Mouse (Mus musculus) MEL (cell line): ENCODE data around the gene Igsf21. TPM values are rescaled to one million over a fixed set of nuclear protein-coding genes. Genes with fewer than 3 reads are reported as not detected.

Experiments
- DNase-seq: peaks from one replicate; pipeline ENCODE4 v3.0.0; 2011; ENCODE audit warnings: low read depth, low spot score
- H3K27ac ChIP-seq: 2 replicates; pipeline ENCODE4 v1.5.1; 2012; ENCODE audit warnings: low read depth, mild to moderate bottlenecking, control low read depth, low read length, moderate library complexity; ENCODE audit not compliant: control insufficient read depth
- H3K27me3 ChIP-seq, 2 experiments: fragments of 150-350 bp in 1 of 2; sonication (generic) in 1 of 2; 2 replicates each; pipeline ENCODE4 v1.6.1; 2012; ENCODE audit warnings: low read length in 2 of 2, mild to moderate bottlenecking in 2 of 2, improper control_type of control experiment in 1 of 2, moderate library complexity in 1 of 2; ENCODE audit not compliant: insufficient read depth in 2 of 2, control insufficient read depth in 1 of 2
- H3K36me3 ChIP-seq, 2 experiments: 2 replicates each; pipeline ENCODE4 v1.6.1; 2012 to 2014; ENCODE audit warnings: low read length in 2 of 2, improper control_type of control experiment in 1 of 2, inconsistent platforms in 1 of 2, mild to moderate bottlenecking in 1 of 2; ENCODE audit not compliant: insufficient read depth in 2 of 2, control insufficient read depth in 1 of 2
- H3K4me1 ChIP-seq, 2 experiments: fragments of 150-350 bp in 1 of 2; sonication (generic) in 1 of 2; 2 replicates each; pipeline ENCODE4 v1.6.1; 2012; ENCODE audit warnings: low read length in 2 of 2, improper control_type of control experiment in 1 of 2, mild to moderate bottlenecking in 1 of 2; ENCODE audit not compliant: insufficient read depth in 2 of 2, control insufficient read depth in 1 of 2
- H3K4me3 ChIP-seq, 2 experiments: fragments of 150-350 bp in 1 of 2; sonication (generic) in 1 of 2; 2 replicates each; pipeline ENCODE4 v1.5.1; 2012; ENCODE audit warnings: low read depth in 2 of 2, low read length in 2 of 2, mild to moderate bottlenecking in 2 of 2, moderate library complexity in 2 of 2, control low read depth in 1 of 2, improper control_type of control experiment in 1 of 2; ENCODE audit not compliant: control insufficient read depth in 1 of 2, insufficient read depth in 1 of 2
- H3K79me2 ChIP-seq: 2 replicates; pipeline ENCODE4 v1.6.1; 2012; ENCODE audit warnings: mild to moderate bottlenecking, low read length, moderate library complexity; ENCODE audit not compliant: control insufficient read depth, poor library complexity, insufficient read depth
- H3K9ac ChIP-seq: 2 replicates; pipeline ENCODE4 v1.6.1; 2012; ENCODE audit warnings: low read depth, mild to moderate bottlenecking, control low read depth, low read length, moderate library complexity; ENCODE audit not compliant: control insufficient read depth, poor library complexity, severe bottlenecking
- H3K9me3 ChIP-seq: fragments of 150-350 bp; sonication (generic); replicated peaks from 2 replicates; pipeline ENCODE4 v1.6.1; 2012; ENCODE audit warnings: mild to moderate bottlenecking, low read length, improper control_type of control experiment, moderate library complexity; ENCODE audit not compliant: insufficient read depth
- CHD1 ChIP-seq: IDR thresholded peaks from 2 replicates; pipeline ENCODE4 v1.6.1; 2012; ENCODE audit warnings: low read depth, mild to moderate bottlenecking, inconsistent platforms, low read length, improper control_type of control experiment
- CTCF ChIP-seq, 3 experiments: IDR thresholded peaks in 2 of 3; conservative IDR thresholded peaks in 1 of 3; 2 replicates each; pipeline ENCODE4 v1.5.1; 2011 to 2012; ENCODE audit warnings: low read length in 3 of 3, low read depth in 2 of 3, mild to moderate bottlenecking in 2 of 3, improper control_type of control experiment in 1 of 3, inconsistent platforms in 1 of 3, mixed read lengths in 1 of 3, moderate library complexity in 1 of 3; ENCODE audit not compliant: control insufficient read depth in 1 of 3, insufficient read depth in 1 of 3, poor library complexity in 1 of 3, severe bottlenecking in 1 of 3
- GABPA ChIP-seq: IDR thresholded peaks from 2 replicates; pipeline ENCODE4 v1.6.1; 2012; ENCODE audit warnings: low read depth, mild to moderate bottlenecking, inconsistent platforms, low read length, improper control_type of control experiment, moderate library complexity
- JUND ChIP-seq: IDR thresholded peaks from 2 replicates; pipeline ENCODE4 v1.6.1; 2011; ENCODE audit warnings: low read depth, mild to moderate bottlenecking, improper control_type of control experiment, low read length
- MAX ChIP-seq: IDR thresholded peaks from 2 replicates; pipeline ENCODE4 v1.6.1; 2011; ENCODE audit warnings: low read length, improper control_type of control experiment
- MYB ChIP-seq: IDR thresholded peaks from 2 replicates; pipeline ENCODE4 v1.6.1; 2011; ENCODE audit warnings: mild to moderate bottlenecking, low read depth, low read length, improper control_type of control experiment
- NELFE ChIP-seq: IDR thresholded peaks from 2 replicates; pipeline ENCODE4 v1.6.1; 2011; ENCODE audit warnings: low read depth, low read length, improper control_type of control experiment
- NRF1 ChIP-seq: IDR thresholded peaks from 2 replicates; pipeline ENCODE4 v1.6.1; 2014; ENCODE audit warnings: low read depth, mild to moderate bottlenecking, inconsistent platforms, low read length, improper control_type of control experiment, moderate library complexity; ENCODE audit not compliant: poor library complexity, insufficient read depth, severe bottlenecking
- POLR2A ChIP-seq, 2 experiments: IDR thresholded peaks; 2 replicates each; pipeline ENCODE4 v1.6.1; 2011 to 2012; ENCODE audit warnings: low read length in 2 of 2, mild to moderate bottlenecking in 2 of 2, control low read depth in 1 of 2, improper control_type of control experiment in 1 of 2, low read depth in 1 of 2, moderate library complexity in 1 of 2; ENCODE audit not compliant: control insufficient read depth in 1 of 2, insufficient read depth in 1 of 2, poor library complexity in 1 of 2
- RAD21 ChIP-seq: IDR thresholded peaks from 2 replicates; pipeline ENCODE4 v1.6.1; 2011; ENCODE audit warnings: mild to moderate bottlenecking, low read depth, low read length, improper control_type of control experiment
- TCF12 ChIP-seq: IDR thresholded peaks from 2 replicates; pipeline ENCODE4 v1.6.1; 2014; ENCODE audit warnings: low read depth, mild to moderate bottlenecking, inconsistent platforms, low read length, improper control_type of control experiment, moderate library complexity
- UBTF ChIP-seq: IDR thresholded peaks from 2 replicates; pipeline ENCODE4 v1.6.1; 2012; ENCODE audit warnings: low read depth, mild to moderate bottlenecking, inconsistent platforms, low read length, improper control_type of control experiment, moderate library complexity, borderline replicate concordance; ENCODE audit not compliant: insufficient read depth
- USF1 ChIP-seq: IDR thresholded peaks from 2 replicates; pipeline ENCODE4 v1.6.1; 2014; ENCODE audit warnings: low read depth, mild to moderate bottlenecking, inconsistent platforms, low read length, improper control_type of control experiment, moderate library complexity
- ZC3H11A ChIP-seq: IDR thresholded peaks from 2 replicates; pipeline ENCODE4 v1.6.1; 2012; ENCODE audit warnings: low read depth, mild to moderate bottlenecking, inconsistent platforms, low read length, improper control_type of control experiment
- ZKSCAN1 ChIP-seq: IDR thresholded peaks from 2 replicates; pipeline ENCODE4 v1.6.1; 2012; ENCODE audit warnings: low read depth, mild to moderate bottlenecking, inconsistent platforms, low read length, improper control_type of control experiment, moderate library complexity
- polyA plus RNA-seq, 2 experiments: library from polyadenylated mRNA; stranded (reverse) in 1 of 2; unstranded in 1 of 2; fragments of >175 nt in 1 of 2; fragments of >200 nt in 1 of 2; gene quantifications; 2 replicates each; pipeline versions ENCODE4 v1.2.1 to v1.2.4; 2012; ENCODE audit warnings: low replicate concordance in 2 of 2, low read depth in 1 of 2; ENCODE audit not compliant: insufficient read length in 2 of 2, insufficient read depth in 1 of 2, missing spikeins in 1 of 2
- total RNA-seq: library from RNA; depleted of rRNA; stranded (reverse); fragments of 300-350 nt; gene quantifications from 2 replicates; pipeline ENCODE4 v1.2.3, GENCODE M21; 2012

Gene Igsf21
- total and polyA plus RNA-seq, 3 experiments: not detected

DNA sequence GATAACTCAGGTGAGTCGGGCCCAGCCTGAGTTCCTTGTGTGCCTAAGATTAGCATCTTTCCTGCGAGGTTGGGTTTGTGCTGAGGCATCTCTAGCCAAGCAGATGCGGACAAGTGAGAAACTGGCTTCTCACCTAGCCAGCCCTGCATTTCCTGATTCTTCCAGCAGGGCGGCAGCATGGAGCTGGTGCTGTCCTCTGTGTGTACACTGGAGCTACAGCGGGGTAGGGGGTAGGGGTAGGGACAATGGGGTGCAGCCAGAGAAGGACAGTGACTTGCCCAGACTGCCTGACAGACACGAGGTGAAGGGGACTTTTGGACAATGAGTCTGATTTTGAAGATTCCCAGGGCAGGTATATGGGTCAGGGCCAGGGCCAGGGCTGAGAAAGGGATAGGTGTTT lies 131.5 kb downstream of the Igsf21 start:
- H3K79me2 ChIP-seq: no peaks in the 10 kb centered on the region
- H3K9me3 ChIP-seq: no peaks in the 10 kb centered on the region
- H3K36me3 ChIP-seq: no peaks in the 10 kb centered on the region
- no peaks in the 10 kb centered on the region for H3K4me1 ChIP-seq
- no peak overlapping the region for H3K4me3 ChIP-seq
- no peaks in the 10 kb centered on the region for H3K27me3 ChIP-seq
- no peak for TF ChIP-seq ZKSCAN1
- TF ChIP-seq GABPA: no peak
- no peak for TF ChIP-seq UBTF
- TF ChIP-seq CTCF (IDR thresholded peaks at IDR 0.05 in 2 of 3, conservative IDR thresholded peaks at IDR 0.05 in 1 of 3; ENCODE audit: control insufficient read depth in 1 of 3, insufficient read depth in 1 of 3, low read depth in 2 of 3, low read length in 3 of 3, poor library complexity in 1 of 3, severe bottlenecking in 1 of 3): 0 out of 6 replicates have a peak, but pooled peaks of 1 of the 3 experiments have one; percentile 19
- no peak for TF ChIP-seq CHD1
- no peak for TF ChIP-seq MAX
- no peak for DNase-seq
- H3K9ac ChIP-seq: no peak overlapping the region
- no peak overlapping the region for H3K27ac ChIP-seq

DNA sequence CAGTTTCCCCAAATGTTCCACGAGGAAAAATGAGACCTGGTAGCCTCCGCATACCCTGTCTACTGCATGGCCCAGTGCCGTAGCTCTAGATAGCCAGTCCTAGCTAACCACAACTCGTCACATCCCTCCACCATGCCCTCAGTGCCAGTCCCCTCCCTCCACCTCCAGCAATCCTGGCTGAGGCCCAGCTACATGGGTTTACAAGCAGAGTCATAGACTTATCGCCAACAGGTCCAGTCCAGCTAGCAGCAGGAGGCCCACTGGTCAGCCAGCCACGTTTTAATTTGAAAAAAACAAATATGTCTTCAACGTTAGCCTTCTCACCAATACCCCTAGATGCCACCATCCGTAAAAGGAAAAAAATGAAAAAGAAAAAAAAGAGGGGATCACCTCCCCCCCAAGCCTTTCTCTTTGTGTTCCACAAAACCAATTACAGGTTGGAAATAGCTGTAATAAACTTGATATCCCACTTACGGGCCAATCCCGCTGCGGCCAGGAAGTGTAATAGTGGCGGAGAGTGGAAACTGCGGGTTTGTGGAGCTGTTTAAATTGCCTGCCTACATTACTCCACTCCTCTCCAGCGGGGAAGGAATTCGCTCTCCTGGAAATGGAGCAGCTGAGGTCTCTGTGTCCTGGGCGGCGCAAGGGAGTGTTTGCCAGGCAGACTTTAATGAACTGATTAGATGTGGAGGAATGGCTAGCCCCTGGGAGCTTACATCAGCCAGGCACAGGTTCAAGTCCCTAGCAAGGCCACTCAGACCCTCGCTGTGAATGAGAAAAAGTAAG lies 132.7 kb downstream of the Igsf21 start:
- no peak overlapping the region for H3K27ac ChIP-seq
- no peaks in the 10 kb centered on the region for H3K27me3 ChIP-seq
- no peaks in the 10 kb centered on the region for H3K79me2 ChIP-seq
- H3K36me3 ChIP-seq: no peaks in the 10 kb centered on the region
- TF ChIP-seq MYB (no peak), NRF1 (no peak), NELFE (no peak)
- DNase-seq: no peak
- no peaks in the 10 kb centered on the region for H3K9me3 ChIP-seq
- H3K4me1 ChIP-seq: no peaks in the 10 kb centered on the region
- H3K4me3 ChIP-seq: no peak overlapping the region
- H3K9ac ChIP-seq: no peak overlapping the region

DNA sequence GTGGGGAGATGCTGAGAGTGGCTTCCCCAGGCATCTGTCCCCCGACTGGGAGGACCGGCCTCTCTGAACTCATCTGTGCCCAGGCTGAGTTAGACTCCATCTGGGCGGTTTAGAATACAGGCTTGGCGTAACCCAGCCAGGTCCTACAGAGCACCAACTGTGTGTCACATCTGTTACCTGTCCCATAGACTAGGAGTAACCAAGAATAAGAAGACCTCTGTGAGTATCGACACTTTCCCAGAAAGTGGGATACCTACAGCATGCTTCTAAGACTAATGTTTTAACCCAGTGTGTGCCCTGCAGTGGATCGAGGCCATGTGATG lies 137.0 kb downstream of the Igsf21 start:
- no peak for DNase-seq
- no peak overlapping the region for H3K4me3 ChIP-seq
- no peak overlapping the region for H3K27ac ChIP-seq
- no peaks in the 10 kb centered on the region for H3K79me2 ChIP-seq
- no peaks in the 10 kb centered on the region for H3K27me3 ChIP-seq
- TF ChIP-seq USF1 (no peak), POLR2A (IDR thresholded peaks at IDR 0.05; ENCODE audit: control insufficient read depth in 1 of 2, insufficient read depth in 1 of 2, low read depth in 1 of 2, low read length in 2 of 2, poor library complexity in 1 of 2) (no peak), ZC3H11A (no peak), RAD21 (no peak), TCF12 (no peak), JUND (no peak), GABPA (no peak), NRF1 (no peak)
- H3K36me3 ChIP-seq: no peaks in the 10 kb centered on the region
- no peak overlapping the region for H3K9ac ChIP-seq
- H3K9me3 ChIP-seq: no peaks in the 10 kb centered on the region
- no peaks in the 10 kb centered on the region for H3K4me1 ChIP-seq
